Mouse (Mus musculus): ENCODE measurements around the gene Gm17545. TPM values are rescaled to one million over a fixed set of nuclear protein-coding genes. Genes with fewer than 3 reads are reported as not detected.

The Gm17545 gene
- total RNA-seq, 2 experiments from 2014 or later = not detected

DNA sequence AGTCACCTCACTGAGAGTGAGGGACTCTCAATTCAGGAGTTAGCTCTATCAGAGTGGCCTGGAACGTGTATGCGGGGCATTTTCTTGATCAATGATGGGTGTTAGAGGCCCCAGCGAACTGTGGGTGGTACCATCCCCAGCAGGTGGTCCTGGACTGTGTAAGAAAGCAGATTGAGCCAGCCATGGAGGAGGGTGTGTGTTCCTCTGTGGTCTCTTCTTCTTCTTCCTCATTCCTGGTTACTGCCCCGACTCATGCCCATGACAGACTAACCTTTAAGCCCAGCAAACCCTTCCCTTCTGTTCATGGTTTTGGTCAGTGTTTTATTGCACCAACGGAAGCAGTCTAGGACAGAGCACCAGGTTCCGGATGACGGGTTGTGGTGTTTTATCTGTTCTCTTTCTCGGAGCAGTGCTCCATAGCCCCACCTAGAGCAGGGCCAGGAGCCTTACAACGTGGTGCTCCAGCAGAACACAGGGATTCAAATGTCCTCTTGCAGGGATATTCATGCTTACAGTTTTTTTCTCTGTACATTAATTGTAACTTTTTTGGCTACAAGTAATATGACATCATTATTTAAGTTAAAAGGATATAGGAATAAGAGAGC lies 40.2 kb downstream of the Gm17545 start:
- DNase-seq = no peak

DNA sequence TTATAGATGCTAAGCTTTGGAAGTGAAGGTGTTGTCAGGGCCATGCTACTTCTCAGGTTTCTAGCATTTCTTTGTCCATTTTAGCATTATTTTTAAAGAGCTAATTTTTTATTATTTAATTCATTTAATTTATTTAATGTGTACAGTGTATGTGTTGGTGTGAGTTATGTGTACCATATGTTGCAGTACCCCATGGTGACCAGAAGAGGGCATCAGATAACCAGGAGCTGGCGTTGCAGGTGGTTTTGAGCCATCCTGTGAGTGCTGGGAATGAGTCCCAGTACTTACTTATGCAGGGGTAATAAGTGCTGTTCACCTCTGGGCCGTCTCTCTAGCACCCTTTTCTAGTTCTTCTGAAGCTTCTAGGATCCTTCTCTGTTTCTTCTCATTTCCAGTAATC lies 41.0 kb downstream of the Gm17545 start:
- no peak for DNase-seq

DNA sequence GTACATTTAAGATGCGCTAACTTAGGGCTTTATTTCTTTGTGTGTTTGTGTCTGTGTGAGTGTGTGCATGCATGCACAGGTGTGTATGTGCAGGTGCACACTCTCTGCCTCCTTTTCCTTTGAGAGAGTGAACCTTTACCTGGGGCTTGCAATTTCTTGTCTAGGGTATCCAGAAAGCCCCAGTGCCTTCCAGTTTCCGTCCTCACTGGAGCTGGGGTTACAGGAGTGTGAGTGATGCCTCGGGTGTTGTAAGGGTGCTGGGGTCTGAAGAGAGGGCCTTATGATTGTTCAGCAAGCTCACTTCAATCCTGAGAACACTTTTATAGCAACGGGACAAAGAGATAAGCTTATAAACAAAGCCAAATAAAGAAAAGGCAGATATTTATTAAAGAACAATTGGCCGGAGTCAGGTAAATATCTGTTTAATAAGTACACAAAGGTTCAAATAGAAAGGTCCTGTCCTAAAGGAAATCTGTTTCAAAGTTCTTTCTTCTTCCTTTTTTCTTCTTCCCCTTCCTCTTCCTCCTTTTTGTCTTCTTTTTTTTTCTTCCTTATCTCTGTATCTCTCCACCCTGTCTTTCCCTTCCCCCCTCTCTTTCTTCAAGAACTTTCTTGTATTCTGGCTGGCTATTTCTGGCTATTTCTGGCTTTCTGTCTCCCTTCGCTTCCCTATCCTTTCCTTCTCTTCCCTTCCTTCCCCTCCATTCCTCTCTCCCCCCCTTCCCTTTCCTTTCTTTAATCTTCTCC lies 43.1 kb downstream of the Gm17545 start:
- DNase-seq = no peak

DNA sequence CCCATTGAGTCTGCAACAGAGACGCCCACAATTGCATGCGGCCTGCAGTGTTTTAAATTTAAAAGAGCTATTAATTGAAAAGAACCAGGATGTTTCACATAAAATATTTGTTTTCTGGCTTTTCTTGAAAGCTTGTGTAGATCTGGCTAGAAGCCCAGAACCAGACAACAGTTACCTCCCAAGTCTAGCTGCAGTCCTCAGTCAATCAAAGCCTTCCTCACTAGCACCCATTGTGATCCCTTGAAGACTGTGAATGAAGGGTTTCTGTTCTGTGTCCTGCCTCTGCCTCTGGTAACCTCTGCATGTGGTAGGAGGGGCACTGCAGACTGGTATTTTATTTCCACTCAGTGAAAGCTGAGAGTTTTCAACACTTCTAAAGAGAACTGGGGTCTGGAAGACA lies 48.9 kb downstream of the Gm17545 start:
- DNase-seq = no peak

DNA sequence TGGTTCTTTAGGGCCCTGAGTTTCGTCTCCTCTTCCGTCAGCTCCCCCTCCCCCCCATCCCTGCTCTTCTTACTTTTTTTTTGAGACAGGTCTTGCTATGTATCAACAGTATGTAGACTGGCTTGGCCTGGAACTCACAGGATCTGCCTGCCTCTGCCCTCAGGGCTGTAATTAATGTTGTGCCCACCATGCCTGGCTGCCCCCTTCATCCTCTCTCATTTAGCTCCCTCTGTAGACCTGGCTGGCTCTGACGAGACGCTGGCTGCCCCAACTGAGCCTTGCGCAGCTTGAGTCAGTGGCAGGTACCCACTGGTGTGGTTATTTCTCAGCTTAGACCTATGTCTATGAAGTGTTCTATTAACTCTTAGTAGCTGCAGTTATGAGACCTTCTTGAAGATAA lies 49.5 kb downstream of the Gm17545 start:
- no peak for DNase-seq

DNA sequence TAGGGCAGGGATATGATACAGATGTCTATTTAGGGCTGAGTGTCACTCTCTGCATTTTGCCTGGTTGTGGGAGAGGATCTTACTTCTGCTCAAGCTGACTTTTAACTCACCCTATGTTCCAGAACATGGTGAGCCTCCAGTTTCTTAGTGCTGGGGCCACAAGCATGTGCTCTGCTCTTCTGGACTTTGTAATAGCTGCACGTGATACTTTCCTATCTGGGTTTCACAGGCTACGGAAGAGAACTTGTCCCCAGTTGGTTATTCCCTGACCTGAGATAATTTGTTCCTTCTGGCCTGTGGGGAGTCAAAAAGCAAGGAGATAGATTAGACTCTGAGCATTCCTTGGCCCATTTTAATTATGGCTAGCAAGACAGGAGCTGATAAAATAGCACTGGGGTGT lies 51.5 kb downstream of the Gm17545 start:
- no peak for DNase-seq

Other genes starting within 250 kb of the Gm17545 start
- 10 to 100 TPM in 1 of 2 experiments, 1 to 10 TPM in 1; 9.0 to 13.3 TPM for gene Zfp809, start 228.6 kb upstream of the Gm17545 start, total RNA-seq (2021)
- gene Zfp599, start 194.4 kb upstream of the Gm17545 start, total RNA-seq (2021) = under 1 TPM; 0.07 to 0.18 TPM
- gene Zfp810, start 146.6 kb upstream of the Gm17545 start, total RNA-seq (2021) = 1 to 10 TPM; 3.5 to 4.8 TPM
- 10 to 100 TPM in 1 of 2 experiments, 1 to 10 TPM in 1; 9.6 to 13.4 TPM for gene Anln, start 65.1 kb upstream of the Gm17545 start, total RNA-seq (2021)
- under 1 TPM; 0.50 to 0.59 TPM for gene 9530077C05Rik, start 42.8 kb upstream of the Gm17545 start, total RNA-seq (2021)
- 10 to 100 TPM; 25.4 to 30.1 TPM for gene Rp9, start 15.5 kb downstream of the Gm17545 start, total RNA-seq (2021)
- 10 to 100 TPM in 1 of 2 experiments, 1 to 10 TPM in 1; 9.6 to 11.3 TPM for gene Bbs9, start 21.4 kb downstream of the Gm17545 start, total RNA-seq (2021)

All from gastrocnemius, postnatal 10 days (tissue).